Mouse (Mus musculus): ENCODE data around the gene Stim1.
A peak's percentile ranks its signal among the peaks of the same experiment; 100 is the strongest.

Stim1 gene

GRCm38 (mm10) chr7:102267601-102268394 is at the start of gene Stim1:
Gene Stim1 (plus strand): TSS chr7:102267806.
- DNase-seq (ENCODE audit: low read depth, low spot score), result no peak

- DNase-seq (ENCODE audit: low read depth, low spot score), result no peak
These were observed 45.7 kb upstream of the Stim1 start for GRCm38 (mm10) chr7:102221899-102222298.

GRCm38 (mm10) chr7:102222336-102222735 is 45.3 kb upstream of the Stim1 start:
- no peak for DNase-seq (ENCODE audit: low read depth, low spot score)

GRCm38 (mm10) chr7:102222830-102223556 is 44.6 kb upstream of the Stim1 start:
- DNase-seq (ENCODE audit: low read depth, low spot score), result no peak

- DNase-seq (ENCODE audit: low read depth, low spot score), result no peak
These were observed 43.5 kb upstream of the Stim1 start for GRCm38 (mm10) chr7:102223883-102224738.

GRCm38 (mm10) chr7:102226051-102226450 is 41.6 kb upstream of the Stim1 start:
- no peak for DNase-seq (ENCODE audit: low read depth, low spot score)

GRCm38 (mm10) chr7:102228049-102228670 is 39.4 kb upstream of the Stim1 start:
- no peak for DNase-seq (ENCODE audit: low read depth, low spot score)

GRCm38 (mm10) chr7:102229814-102230213 is 37.8 kb upstream of the Stim1 start:
- no peak for DNase-seq (ENCODE audit: low read depth, low spot score)

- no peak for DNase-seq (ENCODE audit: low read depth, low spot score)
These were observed 34.5 kb upstream of the Stim1 start for GRCm38 (mm10) chr7:102233059-102233458.

GRCm38 (mm10) chr7:102238686-102239286 is 28.8 kb upstream of the Stim1 start:
- DNase-seq (ENCODE audit: low read depth, low spot score), result peak; percentile 62

- DNase-seq (ENCODE audit: low read depth, low spot score), result no peak
These were observed 28.0 kb upstream of the Stim1 start for GRCm38 (mm10) chr7:102239591-102239990.

GRCm38 (mm10) chr7:102242371-102242770 is 25.2 kb upstream of the Stim1 start:
- DNase-seq (ENCODE audit: low read depth, low spot score), result no peak

GRCm38 (mm10) chr7:102242917-102243316 is 24.7 kb upstream of the Stim1 start:
- no peak for DNase-seq (ENCODE audit: low read depth, low spot score)

- no peak for DNase-seq (ENCODE audit: low read depth, low spot score)
These were observed 23.7 kb upstream of the Stim1 start for GRCm38 (mm10) chr7:102243870-102244269.

GRCm38 (mm10) chr7:102244782-102245535 is 22.6 kb upstream of the Stim1 start:
- DNase-seq (ENCODE audit: low read depth, low spot score), result no peak

GRCm38 (mm10) chr7:102245775-102246174 is 21.8 kb upstream of the Stim1 start:
- no peak for DNase-seq (ENCODE audit: low read depth, low spot score)

- DNase-seq (ENCODE audit: low read depth, low spot score), result no peak
These were observed 21.3 kb upstream of the Stim1 start for GRCm38 (mm10) chr7:102246265-102246664.

- DNase-seq (ENCODE audit: low read depth, low spot score), result no peak
These were observed 20.4 kb upstream of the Stim1 start for GRCm38 (mm10) chr7:102246956-102247797.

- DNase-seq (ENCODE audit: low read depth, low spot score), result no peak
These were observed 18.8 kb upstream of the Stim1 start for GRCm38 (mm10) chr7:102248691-102249404.

All from telencephalon, adult 2 months (tissue).